Mouse (Mus musculus) CH12.LX (cell line): ENCODE measurements around the gene Nudt21. TPM values are rescaled to one million over a fixed set of nuclear protein-coding genes. Genes with fewer than 3 reads are reported as not detected.

Source experiments
- DNase-seq: peaks from one replicate; pipeline ENCODE4 v3.0.0-alpha.2; 2013; ENCODE audit errors: extremely low read depth
- H3K27ac ChIP-seq: 2 replicates; pipeline ENCODE4 v1.5.1; 2012; ENCODE audit warnings: low read depth, mild to moderate bottlenecking, control low read depth, moderate library complexity; ENCODE audit not compliant: insufficient read depth
- H3K27me3 ChIP-seq: replicated peaks from 2 replicates; pipeline ENCODE3; 2012; ENCODE audit warnings: inconsistent platforms
- H3K36me3 ChIP-seq, 2 experiments: replicated peaks in 1 of 2; 2 replicates each; pipeline versions ENCODE3 to v1.6.1; 2012; ENCODE audit warnings: inconsistent platforms in 1 of 2, low read length in 1 of 2, mild to moderate bottlenecking in 1 of 2, mixed read lengths in 1 of 2, moderate library complexity in 1 of 2; ENCODE audit not compliant: control insufficient read depth in 1 of 2, insufficient read depth in 1 of 2
- H3K4me1 ChIP-seq, 2 experiments: 2 replicates each; pipeline ENCODE4 v1.6.1; 2012; ENCODE audit warnings: inconsistent platforms in 1 of 2, moderate library complexity in 1 of 2; ENCODE audit not compliant: insufficient read depth in 2 of 2, control insufficient read depth in 1 of 2
- H3K4me2 ChIP-seq: 2 replicates; pipeline ENCODE4 v1.6.1; 2012; ENCODE audit warnings: low read depth, mild to moderate bottlenecking, control low read depth; ENCODE audit not compliant: poor library complexity, insufficient read depth, severe bottlenecking
- H3K4me3 ChIP-seq, 3 experiments: fragments of 150-350 bp in 1 of 3; sonication (generic) in 1 of 3; replicated peaks in 1 of 3; 2 replicates each; pipeline versions ENCODE3 to v1.5.1; 2011 to 2012; ENCODE audit warnings: low read depth in 2 of 3, low read length in 2 of 3, mild to moderate bottlenecking in 2 of 3, moderate library complexity in 2 of 3, control low read depth in 1 of 3, improper control_type of control experiment in 1 of 3, inconsistent platforms in 1 of 3, mixed read lengths in 1 of 3; ENCODE audit not compliant: poor library complexity in 1 of 3
- H3K79me2 ChIP-seq: replicated peaks from 2 replicates; pipeline ENCODE4 v1.6.1; 2012; ENCODE audit warnings: mild to moderate bottlenecking, moderate library complexity; ENCODE audit not compliant: control insufficient read depth, poor library complexity, insufficient read depth, severe bottlenecking; ENCODE audit errors: extremely low read depth
- H3K9ac ChIP-seq: 2 replicates; pipeline ENCODE4 v1.6.1; 2012; ENCODE audit warnings: low read depth, mild to moderate bottlenecking, control low read depth, moderate library complexity; ENCODE audit not compliant: insufficient read depth
- H3K9me3 ChIP-seq: replicated peaks from 2 replicates; pipeline ENCODE3; 2012; ENCODE audit warnings: low read length, inconsistent platforms, mixed read lengths
- BHLHE40 ChIP-seq: IDR thresholded peaks from 2 replicates; pipeline ENCODE4 v1.6.1; 2011; ENCODE audit warnings: mild to moderate bottlenecking, low read depth, low read length, improper control_type of control experiment
- CHD1 ChIP-seq: IDR thresholded peaks from 2 replicates; pipeline ENCODE4 v1.6.1; 2012; ENCODE audit warnings: low read depth, low read length, improper control_type of control experiment, inconsistent platforms
- CHD2 ChIP-seq: IDR thresholded peaks from 2 replicates; pipeline ENCODE4 v1.6.1; 2011; ENCODE audit warnings: low read length, improper control_type of control experiment
- CTCF ChIP-seq, 2 experiments: IDR thresholded peaks in 1 of 2; conservative IDR thresholded peaks in 1 of 2; 2 replicates each; pipeline ENCODE4 v1.5.1; 2011 to 2012; ENCODE audit warnings: low read depth in 2 of 2, low read length in 2 of 2, improper control_type of control experiment in 1 of 2, inconsistent platforms in 1 of 2, mild to moderate bottlenecking in 1 of 2, moderate library complexity in 1 of 2
- E2F4 ChIP-seq: IDR thresholded peaks from 2 replicates; pipeline ENCODE4 v1.6.1; 2011; ENCODE audit warnings: low read depth, low read length, improper control_type of control experiment; ENCODE audit not compliant: insufficient replicate concordance
- EP300 ChIP-seq: IDR thresholded peaks from 2 replicates; pipeline ENCODE4 v1.6.1; 2011; ENCODE audit warnings: low read length, improper control_type of control experiment
- HCFC1 ChIP-seq: IDR thresholded peaks from 2 replicates; pipeline ENCODE4 v1.6.1; 2012; ENCODE audit warnings: low read depth, mild to moderate bottlenecking, inconsistent platforms, low read length, improper control_type of control experiment
- JUN ChIP-seq: IDR thresholded peaks from 2 replicates; pipeline ENCODE4 v1.6.1; 2011; ENCODE audit warnings: low read depth, mild to moderate bottlenecking, low read length, improper control_type of control experiment, moderate library complexity; ENCODE audit not compliant: insufficient read depth
- JUND ChIP-seq: conservative IDR thresholded peaks from 2 replicates; pipeline ENCODE4 v1.6.1; 2011; ENCODE audit warnings: low read depth, low read length, improper control_type of control experiment
- MAFK ChIP-seq: IDR thresholded peaks from 2 replicates; pipeline ENCODE4 v1.6.1; 2011; ENCODE audit warnings: low read length, improper control_type of control experiment; ENCODE audit not compliant: insufficient replicate concordance
- MAX ChIP-seq: IDR thresholded peaks from 2 replicates; pipeline ENCODE4 v1.6.1; 2011; ENCODE audit warnings: low read length, improper control_type of control experiment
- MAZ ChIP-seq: IDR thresholded peaks from 2 replicates; pipeline ENCODE4 v1.6.1; 2012; ENCODE audit warnings: low read depth, mild to moderate bottlenecking, inconsistent platforms, low read length, improper control_type of control experiment, moderate library complexity
- MYC ChIP-seq: IDR thresholded peaks from 2 replicates; pipeline ENCODE4 v1.6.1; 2011; ENCODE audit warnings: low read depth, mild to moderate bottlenecking, improper control_type of control experiment, low read length
- NELFE ChIP-seq: IDR thresholded peaks from 2 replicates; pipeline ENCODE4 v1.6.1; 2011; ENCODE audit warnings: low read depth, low read length, improper control_type of control experiment
- NRF1 ChIP-seq: IDR thresholded peaks from 2 replicates; pipeline ENCODE4 v1.6.1; 2014; ENCODE audit warnings: low read depth, mild to moderate bottlenecking, inconsistent platforms, low read length, improper control_type of control experiment, moderate library complexity
- PAX5 ChIP-seq: IDR thresholded peaks from 2 replicates; pipeline ENCODE4 v1.6.1; 2012; ENCODE audit warnings: low read length, inconsistent platforms, mixed read lengths
- POLR2A ChIP-seq: IDR thresholded peaks from 2 replicates; pipeline ENCODE4 v1.6.1; 2011; ENCODE audit warnings: low read depth, mild to moderate bottlenecking, improper control_type of control experiment, low read length
- POLR2AphosphoS2 ChIP-seq: IDR thresholded peaks from 2 replicates; pipeline ENCODE4 v1.6.1; 2011; ENCODE audit warnings: low read depth, low read length, improper control_type of control experiment
- RAD21 ChIP-seq: IDR thresholded peaks from 2 replicates; pipeline ENCODE4 v1.6.1; 2011; ENCODE audit warnings: low read depth, mild to moderate bottlenecking, low read length, improper control_type of control experiment, moderate library complexity
- RCOR1 ChIP-seq: conservative IDR thresholded peaks from 2 replicates; pipeline ENCODE4 v1.6.1; 2012; ENCODE audit warnings: low read depth, mild to moderate bottlenecking, inconsistent platforms, low read length, improper control_type of control experiment
- SIN3A ChIP-seq: IDR thresholded peaks from 2 replicates; pipeline ENCODE4 v1.6.1; 2012; ENCODE audit warnings: low read length, improper control_type of control experiment, inconsistent platforms
- SMC3 ChIP-seq: IDR thresholded peaks from 2 replicates; pipeline ENCODE4 v1.6.1; 2011; ENCODE audit warnings: low read depth, low read length, improper control_type of control experiment
- TBP ChIP-seq: conservative IDR thresholded peaks from 2 replicates; pipeline ENCODE4 v1.6.1; 2011; ENCODE audit warnings: low read depth, low read length, improper control_type of control experiment
- USF1 ChIP-seq: IDR thresholded peaks from 2 replicates; pipeline ENCODE4 v1.6.1; 2014; ENCODE audit warnings: low read depth, mild to moderate bottlenecking, inconsistent platforms, low read length, improper control_type of control experiment
- USF2 ChIP-seq: conservative IDR thresholded peaks from 2 replicates; pipeline ENCODE4 v1.6.1; 2011; ENCODE audit warnings: low read depth, low read length, improper control_type of control experiment
- ZKSCAN1 ChIP-seq: IDR thresholded peaks from 2 replicates; pipeline ENCODE4 v1.6.1; 2012; ENCODE audit warnings: low read depth, inconsistent platforms, low read length, improper control_type of control experiment, borderline replicate concordance
- dilution Hi-C: fragments of 300-500 bp; cut with MboI; formaldehyde crosslinking; loops from 2 replicates; pipeline ENCODE4 v1.14.3; 2020; ENCODE audit warnings: low sequenced_read_pairs; ENCODE audit not compliant: extremely low pct_unique_long_range_greater_than_20kb, extremely low pct_ligation_motif_present
- in situ Hi-C: fragments of 300-500 bp; cut with MboI; formaldehyde crosslinking; loops from 3 replicates; pipeline ENCODE4 v1.14.3; 2019; ENCODE audit warnings: low sequenced_read_pairs, low pct_ligation_motif_present, low pct_unique_long_range_greater_than_20kb, mixed read lengths
- polyA plus RNA-seq: library from polyadenylated mRNA; unstranded; fragments of >175 nt; gene quantifications from 2 replicates; pipeline ENCODE4 v1.2.1, GENCODE M21; 2012; ENCODE audit warnings: low read depth; ENCODE audit not compliant: insufficient read length
- total RNA-seq, 2 experiments: library from RNA; depleted of rRNA; stranded (reverse); fragments of 300-350 nt in 1 of 2; fragments of >200 nt in 1 of 2; gene quantifications; 2 replicates each; pipeline ENCODE4 v1.2.3; 2012 to 2014

Nudt21 gene
- total and polyA plus RNA-seq, 3 experiments: 91.0 to 247 (median 142) TPM

DNA sequence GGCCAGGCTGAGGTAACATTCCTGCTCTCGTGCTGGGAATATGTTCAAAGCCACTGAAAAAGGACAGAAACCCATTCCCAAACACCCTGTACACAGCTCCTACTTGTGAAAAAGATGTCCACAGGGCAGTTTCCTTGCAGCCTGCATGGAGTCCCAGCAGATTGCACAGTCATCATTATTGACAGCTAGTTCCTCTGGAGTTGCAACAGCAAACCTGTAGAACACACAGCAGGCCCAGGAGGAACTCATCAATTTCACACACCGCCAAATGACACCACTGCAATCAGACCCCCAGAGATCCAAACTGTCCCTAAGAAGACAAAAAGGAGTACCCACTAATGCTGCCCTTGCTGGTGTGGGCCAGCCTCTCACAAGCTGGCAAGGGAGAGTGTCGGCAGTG, 52.1 kb downstream of the Nudt21 start:
- TF ChIP-seq CHD1 (no peak), HCFC1 (no peak), USF2 (no peak), JUND (no peak), TBP (no peak), NRF1 (no peak), CTCF (conservative IDR thresholded peaks at IDR 0.05 in 1 of 2, IDR thresholded peaks at IDR 0.05 in 1 of 2; ENCODE audit: low read depth in 2 of 2, low read length in 2 of 2) (no peak)
- Histone ChIP-seq H3K9ac (no peak overlapping the region), H3K79me2 (no peaks in the 10 kb centered on the region; the same call in 1 of the 2 replicates), H3K27ac (no peak overlapping the region), H3K4me3 (no peak overlapping the region), H3K9me3 (no peaks in the 10 kb centered on the region), H3K4me1 (peaks cover 0 to 4% of the 10 kb centered on the region in 2 experiments; a peak in 1 of 4 replicates), H3K4me2 (no peak overlapping the region), H3K27me3 (no peaks in the 10 kb centered on the region), H3K36me3 (peaks cover 71 to 92% of the 10 kb centered on the region in 2 experiments)
- in situ Hi-C loops (no loop called here), dilution Hi-C loops (no loop called here)
- DNase-seq: no peak

DNA sequence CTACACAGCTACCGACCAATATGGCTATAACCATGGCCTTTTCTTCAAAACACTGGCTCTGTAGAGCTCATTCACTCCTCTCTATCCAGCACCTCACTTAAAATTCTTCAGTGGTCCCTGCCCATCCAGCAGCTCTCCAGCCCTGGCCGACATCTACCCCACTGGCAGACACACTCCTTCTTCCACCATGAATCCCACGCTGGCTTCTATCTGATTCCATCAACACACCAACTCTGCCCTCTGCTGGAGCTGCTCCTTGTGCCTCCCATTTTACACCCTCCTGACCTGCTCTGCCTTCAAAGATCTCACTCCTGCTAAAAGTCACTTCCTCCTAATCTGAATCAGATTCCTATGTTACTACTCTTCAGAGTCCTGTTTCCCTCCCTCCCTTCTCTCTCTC, 53.0 kb downstream of the Nudt21 start:
- in situ Hi-C loops: no loop called here
- Histone ChIP-seq H3K4me2 (no peak overlapping the region), H3K4me1 (peaks cover 0 to 4% of the 10 kb centered on the region in 2 experiments; a peak in 1 of 4 replicates), H3K27ac (no peak overlapping the region), H3K9ac (no peak overlapping the region), H3K36me3 (peaks cover 72 to 91% of the 10 kb centered on the region in 2 experiments), H3K4me3 (no peak overlapping the region), H3K27me3 (no peaks in the 10 kb centered on the region), H3K9me3 (no peaks in the 10 kb centered on the region), H3K79me2 (no peaks in the 10 kb centered on the region; the same call in 1 of the 2 replicates)
- peak in 1 of 2 experiments; percentile 21; a peak in 2 of 4 replicates for TF ChIP-seq CTCF (conservative IDR thresholded peaks at IDR 0.05 in 1 of 2, IDR thresholded peaks at IDR 0.05 in 1 of 2; ENCODE audit: low read depth in 2 of 2, low read length in 2 of 2)
- TF ChIP-seq RAD21: no peak
- TF ChIP-seq POLR2AphosphoS2: no peak
- no peak for TF ChIP-seq MAZ
- TF ChIP-seq SIN3A: no peak
- DNase-seq: no peak
- dilution Hi-C loops: no loop called here

GRCm38 (mm10) chr8:93981679-93982215, 55.1 kb downstream of the Nudt21 start:
- H3K4me2 ChIP-seq: no peak overlapping the region
- H3K36me3 ChIP-seq: peaks cover 75 to 91% of the 10 kb centered on the region in 2 experiments
- no peak for DNase-seq
- H3K27me3 ChIP-seq: no peaks in the 10 kb centered on the region
- no peaks in the 10 kb centered on the region; the same call in 1 of the 2 replicates for H3K79me2 ChIP-seq
- dilution Hi-C loops (no loop called here), in situ Hi-C loops (no loop called here)
- no peak overlapping the region for H3K27ac ChIP-seq
- TF ChIP-seq JUND (no peak), MAFK (no peak), POLR2A (no peak), NELFE (no peak), PAX5 (no peak), USF1 (no peak), JUN (no peak), RAD21 (no peak), ZKSCAN1 (no peak), SMC3 (no peak), E2F4 (no peak), RCOR1 (no peak), CTCF (conservative IDR thresholded peaks at IDR 0.05 in 1 of 2, IDR thresholded peaks at IDR 0.05 in 1 of 2; ENCODE audit: low read depth in 2 of 2, low read length in 2 of 2) (no peak), BHLHE40 (no peak), EP300 (no peak), CHD2 (no peak), MYC (no peak), TBP (no peak), MAX (no peak)
- peaks cover 0 to 4% of the 10 kb centered on the region in 2 experiments; a peak in 1 of 4 replicates for H3K4me1 ChIP-seq
- no peak overlapping the region for H3K4me3 ChIP-seq
- no peak overlapping the region for H3K9ac ChIP-seq
- H3K9me3 ChIP-seq: peaks cover 2% of the 10 kb centered on the region
